Mouse (Mus musculus): Measurements from ENCODE around the gene Arl5b. TPM values are rescaled to one million over a fixed set of nuclear protein-coding genes. Genes with fewer than 3 reads are reported as not detected.

Gene Arl5b
- polyA plus RNA-seq, 1 experiment from 2014 or later, result 32.8 TPM

Other genes with a start within 250 kb of the Arl5b start
- gene Nsun6, start 5.7 kb downstream of the Arl5b start, polyA plus RNA-seq (2015; fragmentation: Nextera tagmentation; extraction: Ambion mirVana), result 11.2 and 12.9 TPM in 2 replicates

All from limb, embryonic 15.5 days (tissue).